Mouse (Mus musculus) lung, embryonic 16.5 days (tissue): ENCODE measurements around the gene Aldh3b3. TPM values are rescaled to one million over a fixed set of nuclear protein-coding genes. Genes with fewer than 3 reads are reported as not detected.
A peak's percentile ranks its signal among the peaks of the same experiment; 100 is the strongest.

Experiments used
- ATAC-seq: fragments of 200-750 bp; cut with Nextera tagmentation; 2 replicates; pipeline ENCODE4 v1.8.0; 2017; ENCODE audit warnings: low read depth, mild to moderate bottlenecking, moderate library complexity
- H3K27ac ChIP-seq: fragments of 300-500 bp; sonication (generic); 2 replicates; pipeline ENCODE4 v1.5.1; 2014; ENCODE audit warnings: mild to moderate bottlenecking, control low read depth, low read length
- H3K27me3 ChIP-seq: fragments of 300-500 bp; sonication (generic); 2 replicates; pipeline ENCODE4 v1.6.1; 2014; ENCODE audit warnings: low read depth, low read length, mixed read lengths; ENCODE audit not compliant: control insufficient read depth, insufficient read depth
- H3K36me3 ChIP-seq: fragments of 300-500 bp; sonication (generic); 2 replicates; pipeline ENCODE4 v1.6.1; 2014; ENCODE audit warnings: low read length; ENCODE audit not compliant: control insufficient read depth, insufficient read depth
- H3K4me1 ChIP-seq: fragments of 300-500 bp; sonication (generic); replicated peaks from 2 replicates; pipeline ENCODE4 v1.6.1; 2014; ENCODE audit warnings: low read length, mixed read lengths; ENCODE audit not compliant: control insufficient read depth, insufficient read depth
- H3K4me2 ChIP-seq: fragments of 300-500 bp; sonication (generic); 2 replicates; pipeline ENCODE4 v1.6.1; 2014; ENCODE audit warnings: low read depth, low read length, control low read depth
- H3K4me3 ChIP-seq: fragments of 300-500 bp; sonication (generic); 2 replicates; pipeline ENCODE4 v1.5.1; 2014; ENCODE audit warnings: mild to moderate bottlenecking, low read length, control low read depth
- H3K9ac ChIP-seq: fragments of 300-500 bp; sonication (generic); 2 replicates; pipeline ENCODE4 v1.6.1; 2014; ENCODE audit warnings: low read length, control low read depth
- H3K9me3 ChIP-seq: fragments of 300-500 bp; sonication (generic); 2 replicates; pipeline ENCODE4 v1.6.1; 2016; ENCODE audit warnings: low read length; ENCODE audit not compliant: control insufficient read depth
- WGBS: fragments of 180-500 bp; shearing (Covaris S2); extraction: QIAGEN DNeasy Blood & Tissue Kit; methylation state at CpG from one replicate; pipeline ENCODE4 v1.1.7; 2014; 5-methylcytosine and 5-hydroxymethylcytosine counted together
- polyA plus RNA-seq: library from polyadenylated mRNA; unstranded; fragments of >200 nt; fragmentation: Nextera tagmentation; extraction: Ambion mirVana; gene quantifications from 2 replicates; pipeline ENCODE4 v1.2.1, GENCODE M21; 2015

Gene Aldh3b3
- polyA plus RNA-seq, 1 experiment from 2014 or later: 0.18 TPM

DNA sequence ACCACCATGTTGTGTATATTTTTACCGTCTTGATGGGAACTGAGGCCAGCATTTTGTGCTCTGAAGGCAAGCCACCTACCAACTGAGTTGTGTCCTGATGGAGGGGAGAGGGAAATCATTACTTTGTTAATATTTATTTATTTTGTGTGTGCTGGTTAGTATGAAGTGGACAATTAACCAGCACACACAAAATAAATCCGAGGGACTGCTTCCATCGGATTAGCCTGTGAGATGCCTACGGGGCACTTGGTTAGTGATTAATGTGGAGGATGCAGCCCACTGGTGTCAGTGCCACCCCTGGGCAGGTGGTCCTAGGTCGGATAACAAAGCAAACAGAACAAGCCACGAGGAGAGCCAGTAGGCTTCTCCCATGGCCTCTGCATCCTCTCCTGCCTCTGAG, 36.5 kb downstream of the Aldh3b3 start:
- H3K27me3 ChIP-seq: no peaks in the 10 kb centered on the region
- H3K9ac ChIP-seq: no peak overlapping the region
- 39% methylated on average over 6 of the region's 6 CpGs for WGBS
- H3K4me2 ChIP-seq: no peak overlapping the region
- no peaks in the 10 kb centered on the region for H3K9me3 ChIP-seq
- no peak overlapping the region for H3K4me3 ChIP-seq
- H3K4me1 ChIP-seq: peaks cover 9% of the 10 kb centered on the region
- no peak overlapping the region for H3K27ac ChIP-seq
- no peaks in the 10 kb centered on the region for H3K36me3 ChIP-seq
- no peak for ATAC-seq

DNA sequence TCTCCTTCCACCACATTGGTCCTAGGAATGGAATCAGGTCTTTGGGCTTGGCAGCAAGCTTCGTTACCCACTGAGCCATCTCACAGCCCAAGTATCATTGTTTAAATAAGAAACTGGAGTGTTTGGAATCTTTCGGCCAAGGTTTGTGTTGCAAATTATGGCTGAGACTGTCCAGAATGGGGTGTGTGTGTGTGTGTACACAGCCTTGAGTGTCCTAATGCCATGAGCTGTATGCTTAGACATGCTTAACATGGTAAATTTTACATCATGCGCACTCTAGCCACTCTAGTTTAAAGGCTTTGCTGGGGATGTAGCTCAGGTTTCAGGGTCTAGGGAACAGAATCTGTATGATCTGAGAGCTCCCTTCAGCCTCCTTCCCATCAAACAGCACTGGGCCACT, 37.1 kb downstream of the Aldh3b3 start:
- no peak for ATAC-seq
- Histone ChIP-seq H3K36me3 (no peaks in the 10 kb centered on the region), H3K27ac (0 out of 2 replicates have a peak overlapping the region, but pooled peaks have one; percentile 24), H3K4me2 (no peak overlapping the region), H3K4me3 (no peak overlapping the region), H3K9me3 (no peaks in the 10 kb centered on the region), H3K27me3 (no peaks in the 10 kb centered on the region), H3K4me1 (peaks cover 9% of the 10 kb centered on the region), H3K9ac (no peak overlapping the region)
- WGBS: 56% methylated on average over 3 of the region's 3 CpGs

DNA sequence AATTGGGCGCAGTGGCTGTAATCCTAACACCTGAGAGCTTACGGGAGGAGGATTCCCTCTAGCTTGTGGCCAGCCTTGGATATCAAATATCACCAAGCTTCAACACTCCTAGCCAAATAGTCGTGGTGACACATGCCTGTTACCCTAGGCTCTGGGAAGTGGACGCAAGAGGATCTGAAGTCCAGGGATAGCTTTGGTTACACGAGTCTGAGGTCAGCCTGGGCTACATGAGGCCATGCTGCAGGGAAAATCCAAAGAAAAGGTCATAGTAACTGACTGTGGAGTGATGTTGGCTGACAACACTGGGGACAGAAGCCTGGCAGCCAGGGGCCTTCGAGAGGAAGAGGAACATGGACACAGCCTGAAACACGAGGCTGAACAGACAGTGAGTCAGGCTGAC, 37.7 kb downstream of the Aldh3b3 start:
- no peak overlapping the region for H3K4me3 ChIP-seq
- no peaks in the 10 kb centered on the region for H3K36me3 ChIP-seq
- WGBS: 47% methylated on average over 7 of the region's 7 CpGs
- ATAC-seq: no peak
- H3K9me3 ChIP-seq: no peaks in the 10 kb centered on the region
- H3K4me1 ChIP-seq: peaks cover 12% of the 10 kb centered on the region
- no peak overlapping the region for H3K4me2 ChIP-seq
- 0 out of 2 replicates have a peak overlapping the region, but pooled peaks have one; percentile 24 for H3K27ac ChIP-seq
- H3K9ac ChIP-seq: no peak overlapping the region
- H3K27me3 ChIP-seq: no peaks in the 10 kb centered on the region

DNA sequence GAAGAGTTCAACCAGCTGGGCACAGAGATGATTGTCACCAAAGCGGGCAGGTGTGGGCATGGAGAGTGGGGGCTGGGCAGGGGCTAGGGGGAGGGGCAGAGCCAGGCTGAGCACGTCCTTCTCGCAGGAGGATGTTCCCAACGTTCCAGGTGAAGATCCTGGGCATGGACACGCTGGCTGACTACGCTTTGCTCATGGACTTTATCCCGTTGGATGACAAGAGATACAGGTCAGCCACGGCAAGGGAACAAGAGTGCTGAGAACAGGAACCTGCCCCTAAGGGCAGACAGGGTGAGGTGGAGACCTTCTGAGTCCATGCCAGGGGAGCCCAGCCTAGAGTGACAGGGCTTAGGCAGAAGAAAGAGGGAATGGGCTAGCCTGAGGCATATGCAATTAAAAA, 38.3 kb downstream of the Aldh3b3 start:
- Histone ChIP-seq H3K27ac (no peak overlapping the region), H3K4me1 (peaks cover 17% of the 10 kb centered on the region), H3K36me3 (no peaks in the 10 kb centered on the region), H3K4me2 (no peak overlapping the region), H3K9ac (no peak overlapping the region), H3K27me3 (no peaks in the 10 kb centered on the region), H3K4me3 (no peak overlapping the region), H3K9me3 (no peaks in the 10 kb centered on the region)
- ATAC-seq: no peak
- WGBS: 74% methylated on average over 8 of the region's 8 CpGs

GRCm38 (mm10) chr19:3997231-3997630, 38.8 kb downstream of the Aldh3b3 start:
- Histone ChIP-seq H3K4me3 (no peak overlapping the region), H3K4me2 (no peak overlapping the region), H3K9me3 (no peaks in the 10 kb centered on the region), H3K27me3 (no peaks in the 10 kb centered on the region), H3K36me3 (no peaks in the 10 kb centered on the region), H3K4me1 (peaks cover 17% of the 10 kb centered on the region), H3K9ac (no peak overlapping the region), H3K27ac (no peak overlapping the region)
- ATAC-seq: no peak
- WGBS: 44% methylated on average over 8 of the region's 8 CpGs

DNA sequence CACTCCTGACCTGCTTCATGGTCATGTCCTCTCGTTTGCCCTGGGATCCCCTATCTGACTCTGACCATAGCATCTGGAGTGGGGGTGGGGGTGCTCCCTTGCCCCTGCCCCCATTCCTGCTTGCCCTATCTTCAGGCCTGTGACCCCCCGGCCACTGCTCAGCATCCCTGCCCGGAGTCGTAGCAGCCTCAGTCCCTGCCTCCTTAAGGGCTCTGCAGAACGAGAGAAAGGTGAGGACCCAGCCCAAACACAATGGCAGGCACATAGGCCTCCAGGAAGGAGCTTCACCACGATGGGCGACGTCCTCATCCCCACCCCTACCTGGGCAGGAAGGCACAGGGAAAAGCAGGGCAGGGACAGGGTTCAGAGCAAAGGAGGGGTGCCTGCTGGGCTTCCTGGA, 39.9 kb downstream of the Aldh3b3 start:
- Histone ChIP-seq H3K4me3 (no peak overlapping the region), H3K9me3 (no peaks in the 10 kb centered on the region), H3K4me2 (no peak overlapping the region), H3K27me3 (no peaks in the 10 kb centered on the region), H3K36me3 (no peaks in the 10 kb centered on the region), H3K27ac (no peak overlapping the region), H3K9ac (no peak overlapping the region), H3K4me1 (peaks cover 17% of the 10 kb centered on the region)
- WGBS: 62% methylated on average over 8 of the region's 8 CpGs
- no peak for ATAC-seq

DNA sequence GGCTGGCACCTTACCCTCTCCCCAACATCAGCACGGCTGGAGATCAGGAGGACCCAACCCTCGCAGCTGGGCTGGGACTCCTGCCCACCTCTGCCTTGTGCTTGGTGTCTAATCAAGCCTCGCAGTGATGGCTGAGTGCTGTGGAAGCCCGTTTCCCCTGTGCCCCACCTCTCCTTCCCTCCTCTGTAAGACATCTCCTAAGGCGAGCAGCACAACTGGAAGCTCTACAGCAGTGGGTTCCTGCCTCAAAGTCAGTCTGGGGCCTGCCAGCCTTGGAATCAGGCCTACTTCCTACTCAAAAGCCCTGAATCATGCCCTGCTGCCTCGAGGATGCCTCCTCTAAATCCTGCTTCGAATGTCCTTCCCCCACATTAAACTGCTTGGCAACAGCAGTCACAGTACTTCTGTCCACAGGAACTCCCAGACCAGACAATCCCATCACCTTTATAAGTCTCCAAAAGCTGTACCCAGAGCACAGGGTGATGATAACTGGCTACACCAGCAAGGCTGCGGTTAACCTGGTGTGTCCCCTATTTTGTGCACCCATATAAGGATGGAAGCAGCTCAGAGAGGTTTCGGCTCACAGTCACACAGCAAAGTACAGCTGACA, 40.8 kb downstream of the Aldh3b3 start:
- Histone ChIP-seq H3K4me2 (peak overlapping the region; percentile 84), H3K27me3 (no peaks in the 10 kb centered on the region), H3K36me3 (no peaks in the 10 kb centered on the region), H3K9me3 (no peaks in the 10 kb centered on the region), H3K27ac (no peak overlapping the region), H3K4me1 (peaks cover 17% of the 10 kb centered on the region), H3K4me3 (peak overlapping the region; percentile 78), H3K9ac (peak overlapping the region; percentile 82)
- no peak for ATAC-seq
- 78% methylated on average over 9 of the region's 9 CpGs for WGBS

GRCm38 (mm10) chr19:4000119-4000900, 41.9 kb downstream of the Aldh3b3 start, which contains the start of the genes Nudt8 and Gm49405:
Gene Nudt8 (plus strand): TSS chr19:4000580.
Gene Gm49405 (plus strand): TSS chr19:4000626.
- Histone ChIP-seq H3K9me3 (no peaks in the 10 kb centered on the region), H3K4me2 (peak within 1 kb of the TSS; percentile 84), H3K36me3 (no peaks in the 10 kb centered on the region), H3K27ac (peak within 1 kb of the TSS; percentile 98), H3K4me1 (peaks cover 17% of the 10 kb centered on the region), H3K9ac (peak within 1 kb of the TSS; percentile 82), H3K4me3 (peak within 1 kb of the TSS; percentile 78), H3K27me3 (no peaks in the 10 kb centered on the region)
- ATAC-seq: peak; percentile 94
- WGBS: under 1% methylated on average over 64 of the region's 64 CpGs

DNA sequence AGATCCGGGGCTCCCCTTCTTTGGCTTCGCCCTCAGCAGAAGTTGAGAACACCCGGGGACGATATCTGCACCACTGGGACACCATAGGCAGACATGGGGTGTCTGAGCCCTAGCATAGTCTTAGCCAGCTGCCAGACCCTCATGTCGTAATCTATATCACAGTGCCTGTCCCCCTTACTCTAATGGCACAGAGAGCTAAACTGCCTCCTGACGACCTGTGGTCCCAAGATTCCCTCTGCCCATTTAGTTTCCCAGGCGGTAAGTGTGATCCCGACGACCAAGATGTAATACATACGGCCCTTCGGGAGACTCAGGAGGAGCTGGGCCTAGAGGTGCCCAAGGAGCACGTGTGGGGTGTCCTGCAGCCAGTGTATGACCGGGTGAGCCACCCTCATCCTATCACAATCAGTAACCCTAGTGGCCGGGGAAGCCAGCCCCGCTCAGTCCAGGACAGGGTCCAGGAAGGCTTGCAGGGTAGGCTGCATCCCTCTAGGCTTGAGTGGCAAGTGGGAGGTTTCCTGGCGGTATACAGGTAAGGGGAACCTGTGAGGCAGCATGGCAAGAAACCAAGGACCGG, 42.6 kb downstream of the Aldh3b3 start:
- Histone ChIP-seq H3K27ac (peak overlapping the region; percentile 98), H3K4me2 (peak overlapping the region; percentile 84), H3K36me3 (no peaks in the 10 kb centered on the region), H3K9ac (peak overlapping the region; percentile 82), H3K9me3 (no peaks in the 10 kb centered on the region), H3K27me3 (no peaks in the 10 kb centered on the region), H3K4me1 (peaks cover 14% of the 10 kb centered on the region), H3K4me3 (peak overlapping the region; percentile 78)
- 13% methylated on average over 17 of the region's 17 CpGs for WGBS
- peak; percentile 6; the same call in 1 of the 2 replicates for ATAC-seq
